In the genomic region with DNA sequence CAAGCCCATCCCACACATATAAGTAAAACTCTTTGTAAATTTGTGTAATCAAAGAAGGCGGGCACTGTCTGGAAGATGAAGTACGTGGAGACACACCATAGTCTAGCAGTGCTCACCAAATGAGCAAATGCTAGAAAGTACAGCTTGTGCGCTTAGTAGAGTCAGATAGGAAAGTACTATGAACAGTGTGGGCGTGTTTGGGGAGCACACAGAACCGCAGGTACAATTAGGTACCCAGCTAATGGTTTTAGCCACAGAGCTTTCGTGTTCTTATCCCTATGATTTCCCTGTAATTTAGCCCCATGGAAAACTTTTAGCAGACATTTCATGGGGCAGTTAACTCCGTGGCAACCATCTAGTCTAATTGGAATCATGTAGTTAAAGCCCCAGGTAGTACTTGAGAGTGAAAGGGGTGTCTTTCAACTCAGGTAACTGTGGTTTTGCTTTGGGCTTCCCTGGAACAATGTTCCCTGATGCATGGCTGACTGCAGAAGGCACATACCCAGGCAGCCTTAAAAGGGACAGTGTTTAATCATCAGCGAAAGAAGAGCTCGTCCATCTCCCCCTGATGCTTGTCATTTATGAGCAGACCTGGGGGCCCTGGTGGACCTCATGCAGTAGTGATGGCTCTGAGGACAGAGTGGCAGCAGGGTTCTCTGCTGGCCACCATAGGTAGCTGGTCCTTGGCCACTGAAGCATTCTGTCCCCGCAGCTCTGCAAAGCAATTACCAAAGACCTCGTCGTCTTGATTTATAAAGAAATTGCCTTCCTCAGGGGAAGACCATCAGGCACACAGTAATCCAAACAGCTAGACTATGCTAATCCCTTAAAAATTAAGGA, we compare ENCODE assay signal across 19 mouse cellular contexts.
DNase-seq lines count a peak whose midpoint lies in the region; ATAC-seq and TF ChIP-seq lines count a peak whose summit lies in the region.
"Had no signal": no experiment of that assay in that cellular context is flagged by ENCODE, and none has a peak within 500 bp of the region (broad histone marks: within the 10 kb centered on the region; RNA-seq: fewer than 3 reads in every experiment).

No protein-coding gene starts in this region.

- H3K9ac ChIP-seq in hindbrain, postnatal 0 days (replicated peaks; ENCODE audit: low read length), result no peak overlapping the region
- H3K9ac ChIP-seq in hindbrain, embryonic 12.5 days, result no peak overlapping the region
- H3K9ac ChIP-seq in neural tube, embryonic 14.5 days (replicated peaks; ENCODE audit: low read depth, low read length), result no peak overlapping the region
- H3K9ac ChIP-seq: embryonic facial prominence, embryonic 13.5 days; forebrain, embryonic 12.5 days; intestine, embryonic 15.5 days had no signal

- TF ChIP-seq CTCF in hindbrain, postnatal 0 days (IDR thresholded peaks at IDR 0.05; ENCODE audit: low read depth), result no peak

- 72% methylated on average over 12 of the region's 12 CpGs for WGBS in hindbrain, postnatal 0 days
- 82% methylated on average over 12 of the region's 12 CpGs for WGBS in hindbrain, embryonic 12.5 days
- 71% methylated on average over 12 of the region's 12 CpGs for WGBS in neural tube, embryonic 14.5 days

- no peak for DNase-seq in cerebellum, adult 9-10 months
- DNase-seq in heart, adult 11 months, result peak; percentile 39
- DNase-seq in heart, postnatal 25 days (ENCODE audit: low spot score), result no peak
- peak; percentile 17 for DNase-seq in hindbrain, postnatal 0 days (ENCODE audit: low spot score)
- DNase-seq in neural tube, embryonic 10.5 days (ENCODE audit: extremely low spot score, low spot score), result no peak
- DNase-seq: adrenal gland, postnatal 10 days; B cell, adult 2 months; cerebellum, postnatal 36 days; gastrocnemius, adult 2 months; gastrocnemius, postnatal 25 days; heart, postnatal 10 days; kidney, adult 18-20 months had no signal

- H3K27me3 ChIP-seq in hindbrain, postnatal 0 days (ENCODE audit: insufficient read depth, low read length), result no peaks in the 10 kb centered on the region
- no peaks in the 10 kb centered on the region for H3K27me3 ChIP-seq in hindbrain, embryonic 12.5 days
- no peaks in the 10 kb centered on the region for H3K27me3 ChIP-seq in neural tube, embryonic 14.5 days (ENCODE audit: control insufficient read depth, insufficient read depth, low read length)
- H3K27me3 ChIP-seq: embryonic facial prominence, embryonic 13.5 days; forebrain, embryonic 12.5 days; intestine, embryonic 15.5 days had no signal

- H3K9me3 ChIP-seq in hindbrain, postnatal 0 days (ENCODE audit: low read length), result no peaks in the 10 kb centered on the region
- no peaks in the 10 kb centered on the region for H3K9me3 ChIP-seq in hindbrain, embryonic 12.5 days (replicated peaks)
- no peaks in the 10 kb centered on the region for H3K9me3 ChIP-seq in neural tube, embryonic 14.5 days (ENCODE audit: control insufficient read depth, low read length)
- H3K9me3 ChIP-seq: embryonic facial prominence, embryonic 13.5 days; forebrain, embryonic 12.5 days; intestine, embryonic 15.5 days had no signal

- H3K36me3 ChIP-seq in hindbrain, postnatal 0 days (ENCODE audit: insufficient read depth, low read length), result no peaks in the 10 kb centered on the region
- H3K36me3 ChIP-seq in hindbrain, embryonic 12.5 days, result no peaks in the 10 kb centered on the region
- H3K36me3 ChIP-seq in neural tube, embryonic 14.5 days (ENCODE audit: control insufficient read depth, insufficient read depth, low read length), result no peaks in the 10 kb centered on the region
- H3K36me3 ChIP-seq: embryonic facial prominence, embryonic 13.5 days; forebrain, embryonic 12.5 days; intestine, embryonic 15.5 days had no signal

- no peak overlapping the region for H3K27ac ChIP-seq in hindbrain, postnatal 0 days
- H3K27ac ChIP-seq in hindbrain, embryonic 12.5 days, result no peak overlapping the region
- H3K27ac ChIP-seq in neural tube, embryonic 14.5 days (ENCODE audit: low read depth, low read length), result no peak overlapping the region
- H3K27ac ChIP-seq: embryonic facial prominence, embryonic 13.5 days; forebrain, embryonic 12.5 days; gastrocnemius, adult 2 months; intestine, embryonic 15.5 days had no signal

- intact Hi-C loops in heart, postnatal 25 days (cut with DNase I), result no loop called here

- peaks cover 5% of the 10 kb centered on the region; the same call in 1 of the 2 replicates for H3K4me1 ChIP-seq in hindbrain, postnatal 0 days (ENCODE audit: insufficient read depth, low read length)
- H3K4me1 ChIP-seq in hindbrain, embryonic 12.5 days, result no peaks in the 10 kb centered on the region
- no peaks in the 10 kb centered on the region for H3K4me1 ChIP-seq in neural tube, embryonic 14.5 days (ENCODE audit: control insufficient read depth, insufficient read depth, low read length)
- H3K4me1 ChIP-seq: embryonic facial prominence, embryonic 13.5 days; forebrain, embryonic 12.5 days; intestine, embryonic 15.5 days had no signal

- no peak overlapping the region for H3K4me2 ChIP-seq in hindbrain, postnatal 0 days (ENCODE audit: low read depth, low read length)
- no peak overlapping the region for H3K4me2 ChIP-seq in hindbrain, embryonic 12.5 days (replicated peaks)
- no peak overlapping the region for H3K4me2 ChIP-seq in neural tube, embryonic 14.5 days (ENCODE audit: low read depth, low read length)
- H3K4me2 ChIP-seq: embryonic facial prominence, embryonic 13.5 days; forebrain, embryonic 12.5 days; intestine, embryonic 15.5 days had no signal

- H3K4me3 ChIP-seq in hindbrain, postnatal 0 days (ENCODE audit: low read length), result no peak overlapping the region
- H3K4me3 ChIP-seq in hindbrain, embryonic 12.5 days, result no peak overlapping the region
- no peak overlapping the region for H3K4me3 ChIP-seq in neural tube, embryonic 14.5 days (ENCODE audit: low read depth, low read length)
- H3K4me3 ChIP-seq: embryonic facial prominence, embryonic 13.5 days; forebrain, embryonic 12.5 days; gastrocnemius, adult 2 months; intestine, embryonic 15.5 days had no signal

- peak; percentile 69 for ATAC-seq in cerebellum, adult (ENCODE audit: insufficient number of reproducible peaks, low FRiP score, low TSS enrichment)
- ATAC-seq in hindbrain, postnatal 0 days, result peak; percentile 58; the same call in 1 of the 2 replicates
- no peak for ATAC-seq in hindbrain, embryonic 12.5 days (ENCODE audit: low FRiP score)
- ATAC-seq in neural tube, embryonic 14.5 days (ENCODE audit: low read depth), result peak; percentile 38; the same call in 1 of the 2 replicates
- ATAC-seq: CD4-positive, CD25-positive, alpha-beta regulatory T cell, adult 4 months; intestine, embryonic 15.5 days had no signal

Comparison
In these comparisons a context has a peak if more than half of its experiments do, and no peak if none do; other contexts are left out.
1. DNase-seq: peak in heart, adult 11 months (single experiment) and hindbrain, postnatal 0 days (single experiment); none in cerebellum, adult 9-10 months (single experiment), heart, postnatal 25 days (single experiment) and neural tube, embryonic 10.5 days (single experiment).